Mouse (Mus musculus): ENCODE data around the gene Evi5l. TPM values are rescaled to one million over a fixed set of nuclear protein-coding genes. Genes with fewer than 3 reads are reported as not detected.
"Not testable (repeated sequence)": the region's sequence is repeated elsewhere in the genome, so short reads cannot be mapped to it uniquely, and the experiment has no call there.

The Evi5l gene
- total RNA-seq, 4 experiments from 2014 or later, result 40.0 to 81.6 (median 54.5) TPM

- DNase-seq, result no peak
Measured at GRCm38 (mm10) chr8:4239193-4239890, 73.0 kb downstream of the Evi5l start.

GRCm38 (mm10) chr8:4245061-4245460 is 78.7 kb downstream of the Evi5l start:
- no peak for DNase-seq

- DNase-seq, result no peak
Measured at GRCm38 (mm10) chr8:4245737-4246136, 79.4 kb downstream of the Evi5l start.

GRCm38 (mm10) chr8:4247241-4247640 is 80.9 kb downstream of the Evi5l start:
- no peak for DNase-seq

- no peak for DNase-seq
Measured at GRCm38 (mm10) chr8:4247951-4248540, 81.7 kb downstream of the Evi5l start, which contains the start of gene Tgfbr3l. Tgfbr3l (plus strand) TSS chr8:4248214.

- no peak for DNase-seq
Measured at GRCm38 (mm10) chr8:4249213-4249612, 82.8 kb downstream of the Evi5l start.

- peak; percentile 76 for DNase-seq
Measured at GRCm38 (mm10) chr8:4250306-4250970, 84.1 kb downstream of the Evi5l start.

- no peak for DNase-seq
Measured at GRCm38 (mm10) chr8:4252116-4252760, 85.9 kb downstream of the Evi5l start.

- DNase-seq, result peak; percentile 93
Measured at GRCm38 (mm10) chr8:4252934-4253841, 86.8 kb downstream of the Evi5l start, which contains the start of gene Snapc2. Snapc2 (plus strand) TSS chr8:4253080.

- no peak for DNase-seq
Measured at GRCm38 (mm10) chr8:4254001-4254400, 87.6 kb downstream of the Evi5l start.

GRCm38 (mm10) chr8:4255471-4255870 is 89.1 kb downstream of the Evi5l start:
- DNase-seq, result not testable (repeated sequence)

GRCm38 (mm10) chr8:4256911-4257310 is 90.5 kb downstream of the Evi5l start:
- no peak for DNase-seq

GRCm38 (mm10) chr8:4257350-4257749 is 91.0 kb downstream of the Evi5l start:
- DNase-seq, result no peak

GRCm38 (mm10) chr8:4258233-4258632 is 91.9 kb downstream of the Evi5l start:
- no peak for DNase-seq

- no peak for DNase-seq
Measured at GRCm38 (mm10) chr8:4258678-4259077, 92.3 kb downstream of the Evi5l start.

GRCm38 (mm10) chr8:4259125-4259804 is 92.9 kb downstream of the Evi5l start, which contains the start of gene Ctxn1:
Ctxn1 (minus strand) TSS chr8:4259274.
- DNase-seq, result peak; percentile 92

- DNase-seq, result no peak
Measured at GRCm38 (mm10) chr8:4259805-4260170, 93.4 kb downstream of the Evi5l start.

All from adrenal gland, adult 8-10 months (tissue).